Mouse (Mus musculus): ENCODE measurements at regions not wholly inside any gene's neighbourhood (a gene's known extent, or its start where the extent isn't known, plus 50 kb on each side); places are given as distances from the start of the nearest gene placed in this dataset.

GRCm38 (mm10) chrX:150903576-150904224 lies 89.6 kb upstream of the Maged2 start:
- no peak for DNase-seq

GRCm38 (mm10) chrX:150902862-150903261 lies 88.7 kb upstream of the Maged2 start:
- peak; percentile 2 to 16 for DNase-seq
